Mouse (Mus musculus): ENCODE results near the gene Tmem92. TPM values are rescaled to one million over a fixed set of nuclear protein-coding genes. Genes with fewer than 3 reads are reported as not detected.

Tmem92 gene
- polyA plus RNA-seq, 1 experiment from 2014 or later, result not detected

DNA sequence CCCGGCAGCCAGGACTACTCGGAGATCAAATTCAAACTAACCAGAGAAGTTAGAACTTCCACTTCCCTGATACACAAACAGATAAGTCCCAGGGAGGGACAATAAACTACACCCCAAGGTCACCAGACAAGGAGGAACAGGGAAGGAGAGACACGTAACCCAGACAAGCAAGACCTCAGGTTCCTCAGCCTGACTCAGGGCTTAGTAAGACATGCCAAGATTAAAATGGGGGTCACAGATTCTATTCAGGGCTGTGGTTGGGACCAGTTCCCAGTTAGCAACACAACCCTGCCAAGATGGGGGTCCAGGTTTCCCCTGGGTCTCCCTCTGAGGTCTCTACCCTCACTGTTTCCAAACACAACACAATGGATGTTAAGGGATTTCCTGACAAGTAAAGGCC is 22.1 kb downstream of the Tmem92 start:
- 88% methylated on average over 3 of the region's 3 CpGs for WGBS
- Histone ChIP-seq H3K36me3 (no peaks in the 10 kb centered on the region), H3K27ac (no peak overlapping the region), H3K9me3 (no peaks in the 10 kb centered on the region), H3K27me3 (ENCODE audit: insufficient read depth, poor library complexity, severe bottlenecking) (no peaks in the 10 kb centered on the region), H3K4me1 (replicated peaks) (no peaks in the 10 kb centered on the region), H3K4me3 (no peak overlapping the region)
- DNase-seq (ENCODE audit: low spot score), result no peak

DNA sequence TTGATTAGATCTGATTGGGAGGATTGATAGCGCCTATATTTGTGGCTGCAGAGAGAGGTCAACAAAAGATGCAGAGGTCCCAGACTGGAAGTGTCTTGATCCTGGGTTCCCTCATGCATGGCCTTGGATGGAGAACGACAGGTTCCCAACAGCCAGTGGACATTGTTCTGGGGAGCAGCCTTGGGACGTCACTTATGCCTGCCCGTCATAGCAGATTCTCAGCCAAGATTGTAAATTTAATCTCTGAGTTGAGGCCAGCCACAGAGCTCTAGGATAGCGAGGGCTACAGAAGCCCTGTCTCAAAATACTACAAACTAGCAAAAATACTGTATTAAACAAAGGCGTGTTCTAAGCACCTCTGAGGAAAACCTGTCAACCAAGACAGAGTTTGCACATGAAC is 22.6 kb downstream of the Tmem92 start:
- H3K9me3 ChIP-seq, result no peaks in the 10 kb centered on the region
- WGBS, result 87% methylated on average over 6 of the region's 6 CpGs
- no peak for DNase-seq (ENCODE audit: low spot score)
- no peaks in the 10 kb centered on the region for H3K36me3 ChIP-seq
- H3K4me1 ChIP-seq (replicated peaks), result no peaks in the 10 kb centered on the region
- H3K4me3 ChIP-seq, result no peak overlapping the region
- H3K27me3 ChIP-seq (ENCODE audit: insufficient read depth, poor library complexity, severe bottlenecking), result no peaks in the 10 kb centered on the region
- no peak overlapping the region for H3K27ac ChIP-seq

GRCm38 (mm10) chr11:94752946-94753713 is 29.4 kb downstream of the Tmem92 start:
- H3K9me3 ChIP-seq, result no peaks in the 10 kb centered on the region
- 63% methylated on average over 2 of the region's 2 CpGs for WGBS

DNA sequence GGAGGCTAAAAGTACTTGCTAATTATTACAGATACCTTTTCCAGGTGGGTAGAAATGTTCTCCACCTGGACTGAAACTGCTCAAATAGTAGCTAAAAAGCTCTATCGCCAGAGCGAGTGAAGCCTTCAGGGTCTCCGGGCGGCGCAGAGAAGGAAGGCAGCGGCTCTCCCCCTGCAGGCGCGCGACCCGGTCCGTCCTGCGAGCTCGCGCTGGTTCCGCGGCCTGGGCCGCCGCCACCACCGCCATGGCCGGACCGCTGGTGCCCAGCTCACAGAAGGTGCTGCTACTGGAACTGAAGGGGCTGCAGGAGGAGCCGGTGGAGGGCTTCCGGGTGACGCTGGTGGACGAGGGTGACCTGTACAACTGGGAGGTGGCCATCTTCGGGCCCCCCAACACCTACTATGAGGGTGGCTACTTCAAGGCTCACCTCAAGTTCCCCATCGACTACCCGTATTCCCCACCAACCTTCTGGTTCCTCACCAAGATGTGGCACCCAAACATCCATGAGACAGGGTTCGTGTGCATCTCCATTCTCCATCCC is 40.7 kb downstream of the Tmem92 start, which contains the start of gene Cdc34b:
Cdc34b (plus strand) TSS at position 51 of the 541 bp plus-strand sequence.
- Histone ChIP-seq H3K36me3 (no peaks in the 10 kb centered on the region), H3K4me1 (replicated peaks) (no peaks in the 10 kb centered on the region), H3K4me3 (no peak within 1 kb of the TSS), H3K27me3 (ENCODE audit: insufficient read depth, poor library complexity, severe bottlenecking) (peaks cover 3% of the 10 kb centered on the region; the same call in 1 of the 2 replicates), H3K9me3 (peaks cover 6% of the 10 kb centered on the region; the same call in 1 of the 2 replicates), H3K27ac (no peak within 1 kb of the TSS)
- 80% methylated on average over 29 of the region's 29 CpGs for WGBS
- no peak for DNase-seq (ENCODE audit: low spot score)

More at GRCm38 (mm10) chr11:94752946-94753713, 29.4 kb downstream of the Tmem92 start:
- no peaks in the 10 kb centered on the region for H3K36me3 ChIP-seq
- no peaks in the 10 kb centered on the region for H3K27me3 ChIP-seq (ENCODE audit: insufficient read depth, poor library complexity, severe bottlenecking)
- no peak overlapping the region for H3K4me3 ChIP-seq
- no peaks in the 10 kb centered on the region for H3K4me1 ChIP-seq (replicated peaks)
- H3K27ac ChIP-seq, result no peak overlapping the region
- no peak for DNase-seq (ENCODE audit: low spot score)

DNA sequence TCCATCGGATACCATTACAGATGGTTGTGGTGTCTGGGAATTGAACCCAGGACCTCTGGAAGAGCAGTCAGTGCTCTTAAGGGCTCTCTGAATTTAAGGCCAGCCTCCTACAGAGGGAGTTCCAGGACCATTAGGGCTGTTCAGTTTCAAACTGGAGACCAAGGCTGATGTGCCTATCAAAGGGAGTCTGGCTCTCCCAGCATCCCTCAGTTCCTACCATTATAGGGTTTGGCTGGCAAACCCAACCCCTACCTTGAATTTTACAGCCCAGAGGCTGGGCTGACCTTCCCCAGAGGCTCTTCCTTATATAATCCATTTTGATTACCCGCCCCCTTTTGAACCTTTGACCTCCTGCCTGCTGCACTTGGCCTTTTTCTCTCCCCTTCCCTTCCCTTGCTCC is 46.8 kb downstream of the Tmem92 start:
- Histone ChIP-seq H3K4me1 (replicated peaks) (no peaks in the 10 kb centered on the region), H3K4me3 (no peak overlapping the region), H3K9me3 (no peaks in the 10 kb centered on the region), H3K27me3 (ENCODE audit: insufficient read depth, poor library complexity, severe bottlenecking) (no peaks in the 10 kb centered on the region), H3K36me3 (no peaks in the 10 kb centered on the region), H3K27ac (no peak overlapping the region)
- no peak for DNase-seq (ENCODE audit: low spot score)
- 75% methylated on average over 2 of the region's 2 CpGs for WGBS

DNA sequence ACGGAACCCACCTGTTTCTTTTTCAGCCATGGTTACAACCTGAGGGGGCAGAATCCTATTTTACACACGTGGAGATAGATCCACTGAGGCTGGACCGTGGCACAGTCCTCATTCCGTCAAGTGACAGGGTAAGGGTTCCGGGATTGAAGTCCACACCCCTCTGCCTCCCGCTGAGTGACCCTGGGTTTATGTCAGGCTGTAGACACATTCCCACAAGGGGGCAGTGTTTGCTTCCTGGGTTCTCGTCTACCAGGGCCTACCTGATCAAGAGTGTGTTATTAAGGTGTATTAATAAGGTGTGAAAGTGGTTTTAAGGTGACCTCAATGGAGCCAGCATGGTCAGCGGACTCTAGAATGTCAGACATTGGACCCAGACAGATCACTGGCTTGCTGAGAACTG is 49.7 kb downstream of the Tmem92 start:
- Histone ChIP-seq H3K36me3 (no peaks in the 10 kb centered on the region), H3K27ac (no peak overlapping the region), H3K27me3 (ENCODE audit: insufficient read depth, poor library complexity, severe bottlenecking) (no peaks in the 10 kb centered on the region), H3K4me1 (replicated peaks) (no peaks in the 10 kb centered on the region), H3K9me3 (no peaks in the 10 kb centered on the region), H3K4me3 (no peak overlapping the region)
- DNase-seq (ENCODE audit: low spot score), result no peak
- WGBS, result 42% methylated on average over 8 of the region's 8 CpGs

DNA sequence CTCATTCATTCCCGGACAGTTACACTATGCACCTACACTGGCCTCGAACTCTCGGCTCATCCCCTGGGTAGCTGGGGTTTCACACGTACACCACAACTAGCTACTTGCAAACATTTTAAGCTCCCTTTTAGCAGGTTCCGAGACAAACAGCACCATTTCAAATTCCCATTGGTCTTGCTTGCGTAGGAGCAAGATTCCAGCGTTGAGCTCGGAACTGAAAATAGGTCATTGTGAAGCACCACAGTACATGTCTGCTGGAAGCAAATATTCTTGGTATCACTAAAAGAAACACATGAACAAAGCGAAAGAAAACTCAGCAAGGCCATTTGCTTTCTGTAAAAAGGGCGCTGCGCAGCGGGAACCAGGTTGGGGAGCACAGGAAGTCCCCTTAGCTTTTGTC is 51.3 kb downstream of the Tmem92 start:
- DNase-seq (ENCODE audit: low spot score), result no peak
- Histone ChIP-seq H3K9me3 (no peaks in the 10 kb centered on the region), H3K36me3 (no peaks in the 10 kb centered on the region), H3K4me3 (no peak overlapping the region), H3K27ac (no peak overlapping the region), H3K4me1 (replicated peaks) (no peaks in the 10 kb centered on the region), H3K27me3 (ENCODE audit: insufficient read depth, poor library complexity, severe bottlenecking) (no peaks in the 10 kb centered on the region)
- WGBS, result 89% methylated on average over 12 of the region's 12 CpGs

- WGBS, result 31% methylated on average over 5 of the region's 5 CpGs
- Histone ChIP-seq H3K36me3 (no peaks in the 10 kb centered on the region), H3K27ac (no peak overlapping the region), H3K4me1 (replicated peaks) (no peaks in the 10 kb centered on the region), H3K9me3 (no peaks in the 10 kb centered on the region), H3K27me3 (ENCODE audit: insufficient read depth, poor library complexity, severe bottlenecking) (no peaks in the 10 kb centered on the region), H3K4me3 (no peak overlapping the region)
- DNase-seq (ENCODE audit: low spot score), result peak; percentile 51
Measured at GRCm38 (mm10) chr11:94730261-94730660, 52.2 kb downstream of the Tmem92 start.

DNA sequence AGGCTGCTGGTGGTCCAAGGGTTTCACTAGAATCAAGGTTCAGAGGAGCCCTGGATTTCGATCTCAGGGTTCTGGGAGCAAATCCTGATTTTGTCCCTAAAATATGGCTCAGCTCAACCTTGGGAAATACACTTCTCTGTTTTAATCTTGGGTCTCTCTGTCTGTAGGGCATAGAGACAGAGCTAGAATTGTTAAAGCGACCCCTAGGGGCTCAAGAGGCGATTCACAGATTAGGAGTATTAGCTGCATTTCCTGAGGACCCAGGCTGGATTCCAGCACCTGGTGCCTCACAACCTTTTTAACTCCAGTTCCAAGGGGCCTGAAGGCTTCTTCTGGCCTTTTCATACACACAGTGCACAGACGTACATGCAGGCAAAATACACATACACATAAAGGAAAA is 52.9 kb downstream of the Tmem92 start:
- H3K27ac ChIP-seq, result no peak overlapping the region
- no peaks in the 10 kb centered on the region for H3K36me3 ChIP-seq
- no peak for DNase-seq (ENCODE audit: low spot score)
- no peaks in the 10 kb centered on the region for H3K4me1 ChIP-seq (replicated peaks)
- 31% methylated on average over 4 of the region's 4 CpGs for WGBS
- no peaks in the 10 kb centered on the region for H3K9me3 ChIP-seq
- H3K4me3 ChIP-seq, result no peak overlapping the region
- no peaks in the 10 kb centered on the region for H3K27me3 ChIP-seq (ENCODE audit: insufficient read depth, poor library complexity, severe bottlenecking)

DNA sequence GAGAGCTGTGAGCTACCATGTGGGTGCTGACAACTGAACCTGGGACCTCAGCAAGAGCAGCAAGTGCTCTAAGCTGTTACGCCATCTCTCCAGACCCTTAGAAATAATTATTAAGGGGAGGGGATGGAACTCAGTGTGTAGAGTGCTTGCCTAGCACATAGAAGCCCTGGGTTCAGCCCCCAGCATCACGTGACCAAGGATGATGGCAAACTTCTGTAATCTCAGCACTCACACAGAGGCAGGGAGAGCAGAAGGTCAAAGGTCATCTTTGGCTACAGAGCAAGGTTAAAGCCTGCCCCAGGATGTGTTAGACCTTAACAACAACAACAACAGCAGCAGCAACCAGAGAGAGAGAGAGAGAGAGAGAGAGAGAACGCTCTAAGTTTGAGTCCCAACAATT is 54.0 kb downstream of the Tmem92 start:
- Histone ChIP-seq H3K27ac (no peak overlapping the region), H3K36me3 (no peaks in the 10 kb centered on the region), H3K27me3 (ENCODE audit: insufficient read depth, poor library complexity, severe bottlenecking) (no peaks in the 10 kb centered on the region), H3K4me3 (no peak overlapping the region), H3K9me3 (no peaks in the 10 kb centered on the region), H3K4me1 (replicated peaks) (no peaks in the 10 kb centered on the region)
- 70% methylated on average over 3 of the region's 3 CpGs for WGBS
- DNase-seq (ENCODE audit: low spot score), result no peak

DNA sequence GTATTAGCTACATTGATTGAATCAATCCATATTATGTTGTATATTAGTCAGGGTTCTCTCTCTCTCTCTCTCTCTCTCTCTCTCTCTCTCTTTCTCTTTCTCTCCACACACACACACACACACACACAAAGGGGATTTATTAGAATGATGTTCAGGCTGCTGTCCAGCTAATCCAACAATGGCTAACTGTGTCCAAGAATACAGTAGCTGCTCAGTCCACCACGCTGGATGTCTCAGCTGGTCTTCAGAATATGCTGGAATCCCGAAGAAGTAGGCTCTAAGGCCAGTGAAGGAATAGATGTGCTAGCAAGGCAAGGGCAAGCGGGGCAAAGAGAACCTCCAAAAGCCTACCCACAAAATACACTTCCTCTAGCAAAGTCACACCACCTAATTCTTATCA is 55.2 kb downstream of the Tmem92 start:
- Histone ChIP-seq H3K27me3 (ENCODE audit: insufficient read depth, poor library complexity, severe bottlenecking) (no peaks in the 10 kb centered on the region), H3K4me1 (replicated peaks) (no peaks in the 10 kb centered on the region), H3K36me3 (no peaks in the 10 kb centered on the region), H3K4me3 (no peak overlapping the region), H3K9me3 (no peaks in the 10 kb centered on the region), H3K27ac (no peak overlapping the region)
- WGBS, result 94% methylated on average over 3 of the region's 3 CpGs
- DNase-seq (ENCODE audit: low spot score), result no peak
